In genomic region chr5:8747244-8747643, GRCm38 (mm10) we compare ENCODE assay signal across 1 mouse cellular context. TPM values are rescaled to one million over a fixed set of nuclear protein-coding genes. Genes with fewer than 3 reads are reported as not detected.
"Had no signal": no experiment of that assay in that cellular context is flagged by ENCODE, and none has a peak within 500 bp of the region (broad histone marks: within the 10 kb centered on the region; RNA-seq: fewer than 3 reads in every experiment).

No protein-coding gene starts in this region.

RNA-seq across cellular contexts. Expression of gene Abcb1b, which starts 50.7 kb away (rescaled TPM):
- polyA plus RNA-seq: erythroblast, embryonic 14.5 days had no signal
